Mouse (Mus musculus) forebrain, embryonic 16.5 days (tissue): Measurements from ENCODE around the gene Olfr548-ps1. TPM values are rescaled to one million over a fixed set of nuclear protein-coding genes. Genes with fewer than 3 reads are reported as not detected.
A peak's percentile ranks its signal among the peaks of the same experiment; 100 is the strongest.

ENCODE experiments used
- ATAC-seq: fragments of 200-750 bp; cut with Nextera tagmentation; 2 replicates; pipeline ENCODE4 v1.8.0; 2017; ENCODE audit warnings: mild to moderate bottlenecking, moderate library complexity
- H3K27ac ChIP-seq: fragments of 300-500 bp; sonication (generic); 2 replicates; pipeline ENCODE4 v1.5.1; 2014; ENCODE audit warnings: low read length, control low read depth
- H3K27me3 ChIP-seq: fragments of 300-500 bp; sonication (generic); replicated peaks from 2 replicates; pipeline ENCODE4 v1.6.1; 2014; ENCODE audit warnings: low read length; ENCODE audit not compliant: control insufficient read depth, insufficient read depth
- H3K36me3 ChIP-seq: fragments of 300-500 bp; sonication (generic); 2 replicates; pipeline ENCODE4 v1.6.1; 2014; ENCODE audit not compliant: control insufficient read depth, insufficient read depth
- H3K4me1 ChIP-seq: fragments of 300-500 bp; sonication (generic); replicated peaks from 2 replicates; pipeline ENCODE4 v1.6.1; 2014; ENCODE audit warnings: low read length; ENCODE audit not compliant: control insufficient read depth, insufficient read depth
- H3K4me2 ChIP-seq: fragments of 300-500 bp; sonication (generic); 2 replicates; pipeline ENCODE4 v1.6.1; 2014; ENCODE audit warnings: mild to moderate bottlenecking, low read length, control low read depth
- H3K4me3 ChIP-seq: fragments of 300-500 bp; sonication (generic); replicated peaks from 2 replicates; pipeline ENCODE4 v1.5.1; 2014; ENCODE audit warnings: mild to moderate bottlenecking, low read length, control low read depth
- H3K9ac ChIP-seq: fragments of 300-500 bp; sonication (generic); replicated peaks from 2 replicates; pipeline ENCODE4 v1.6.1; 2014; ENCODE audit warnings: low read depth, low read length, control low read depth
- H3K9me3 ChIP-seq: fragments of 300-500 bp; sonication (generic); 2 replicates; pipeline ENCODE4 v1.6.1; 2016; ENCODE audit warnings: low read length; ENCODE audit not compliant: control insufficient read depth
- WGBS: fragments of 180-500 bp; shearing (Covaris S2); extraction: QIAGEN DNeasy Blood & Tissue Kit; methylation state at CpG from one replicate; pipeline ENCODE4 v1.1.7; 2014; 5-methylcytosine and 5-hydroxymethylcytosine counted together
- polyA plus RNA-seq: library from polyadenylated mRNA; unstranded; fragments of >200 nt; fragmentation: Nextera tagmentation; extraction: Ambion mirVana; gene quantifications from 2 replicates; pipeline ENCODE4 v1.2.1, GENCODE M21; 2015

Gene Olfr548-ps1
- polyA plus RNA-seq, 1 experiment from 2014 or later: not detected

GRCm38 (mm10) chr7:102512814-102513435 is 27.8 kb upstream of the Olfr548-ps1 start:
- Histone ChIP-seq H3K27ac (no peak overlapping the region), H3K36me3 (no peaks in the 10 kb centered on the region)
- WGBS: under 1% methylated on average over 54 of the region's 54 CpGs

GRCm38 (mm10) chr7:102514144-102514543 is 26.6 kb upstream of the Olfr548-ps1 start:
- Histone ChIP-seq H3K4me1 (peaks cover 16% of the 10 kb centered on the region), H3K9me3 (no peaks in the 10 kb centered on the region), H3K27ac (no peak overlapping the region), H3K4me2 (no peak overlapping the region), H3K4me3 (no peak overlapping the region), H3K36me3 (no peaks in the 10 kb centered on the region), H3K27me3 (peaks cover 3% of the 10 kb centered on the region; the same call in 1 of the 2 replicates), H3K9ac (no peak overlapping the region)
- ATAC-seq: no peak
- WGBS: 79% methylated on average over 4 of the region's 4 CpGs

More at GRCm38 (mm10) chr7:102512814-102513435, 27.8 kb upstream of the Olfr548-ps1 start:
- H3K9me3 ChIP-seq: no peaks in the 10 kb centered on the region
- H3K4me1 ChIP-seq: peaks cover 16% of the 10 kb centered on the region
- peak overlapping the region; percentile 76 for H3K9ac ChIP-seq
- ATAC-seq: peak; percentile 96
- peak overlapping the region; percentile 88 for H3K4me2 ChIP-seq
- peak overlapping the region; percentile 57 for H3K4me3 ChIP-seq
- H3K27me3 ChIP-seq: peaks cover 3% of the 10 kb centered on the region; the same call in 1 of the 2 replicates

- peaks cover 16% of the 10 kb centered on the region for H3K4me1 ChIP-seq
- WGBS: 40% methylated on average over 10 of the region's 10 CpGs
- 0 out of 2 replicates have a peak, but pooled peaks have one; percentile 3 for ATAC-seq
- no peak overlapping the region for H3K4me3 ChIP-seq
- H3K9me3 ChIP-seq: no peaks in the 10 kb centered on the region
- no peaks in the 10 kb centered on the region for H3K36me3 ChIP-seq
- peaks cover 3% of the 10 kb centered on the region; the same call in 1 of the 2 replicates for H3K27me3 ChIP-seq
- no peak overlapping the region for H3K9ac ChIP-seq
- no peak overlapping the region for H3K4me2 ChIP-seq
- H3K27ac ChIP-seq: no peak overlapping the region
These were observed 24.2 kb upstream of the Olfr548-ps1 start for GRCm38 (mm10) chr7:102516261-102517050.

- Histone ChIP-seq H3K9me3 (no peaks in the 10 kb centered on the region), H3K9ac (no peak overlapping the region), H3K4me3 (no peak overlapping the region), H3K36me3 (no peaks in the 10 kb centered on the region), H3K27me3 (no peaks in the 10 kb centered on the region; the same call in 1 of the 2 replicates), H3K4me2 (no peak overlapping the region), H3K27ac (no peak overlapping the region), H3K4me1 (peaks cover 16% of the 10 kb centered on the region)
- WGBS: 36% methylated on average over 2 of the region's 2 CpGs
- ATAC-seq: peak; percentile 34; the same call in 1 of the 2 replicates
These were observed 23.7 kb upstream of the Olfr548-ps1 start for GRCm38 (mm10) chr7:102517051-102517335.

- H3K4me1 ChIP-seq: no peaks in the 10 kb centered on the region
- H3K27me3 ChIP-seq: no peaks in the 10 kb centered on the region
- no peak overlapping the region for H3K9ac ChIP-seq
- no peaks in the 10 kb centered on the region for H3K36me3 ChIP-seq
- H3K9me3 ChIP-seq: no peaks in the 10 kb centered on the region
- no peak overlapping the region for H3K4me3 ChIP-seq
- no peak overlapping the region for H3K27ac ChIP-seq
- WGBS: 84% methylated on average over 1 of the region's 1 CpGs
- no peak overlapping the region for H3K4me2 ChIP-seq
- no peak for ATAC-seq
These were observed 11.6 kb upstream of the Olfr548-ps1 start for GRCm38 (mm10) chr7:102529052-102529451.

GRCm38 (mm10) chr7:102534449-102534848 is 6.2 kb upstream of the Olfr548-ps1 start, which contains the start of gene Olfr547:
Gene Olfr547 (plus strand): TSS chr7:102534749.
- ATAC-seq: no peak
- Histone ChIP-seq H3K4me3 (no peak within 1 kb of the TSS), H3K4me2 (no peak within 1 kb of the TSS), H3K36me3 (no peaks in the 10 kb centered on the region), H3K27ac (no peak within 1 kb of the TSS), H3K9me3 (no peaks in the 10 kb centered on the region), H3K27me3 (no peaks in the 10 kb centered on the region), H3K4me1 (no peaks in the 10 kb centered on the region), H3K9ac (no peak within 1 kb of the TSS)
- WGBS: 71% methylated on average over 1 of the region's 1 CpGs

- no peak overlapping the region for H3K27ac ChIP-seq
- H3K4me1 ChIP-seq: no peaks in the 10 kb centered on the region
- no peak overlapping the region for H3K9ac ChIP-seq
- no peak overlapping the region for H3K4me2 ChIP-seq
- no peak for ATAC-seq
- H3K9me3 ChIP-seq: no peaks in the 10 kb centered on the region
- H3K4me3 ChIP-seq: no peak overlapping the region
- H3K27me3 ChIP-seq: no peaks in the 10 kb centered on the region
- no peaks in the 10 kb centered on the region for H3K36me3 ChIP-seq
- 67% methylated on average over 3 of the region's 3 CpGs for WGBS
These were observed 555 bp downstream of the Olfr548-ps1 start for GRCm38 (mm10) chr7:102541251-102541650.

- Histone ChIP-seq H3K4me1 (no peaks in the 10 kb centered on the region), H3K27ac (no peak within 1 kb of the TSS), H3K9me3 (no peaks in the 10 kb centered on the region), H3K4me2 (no peak within 1 kb of the TSS), H3K9ac (no peak within 1 kb of the TSS), H3K27me3 (no peaks in the 10 kb centered on the region), H3K4me3 (no peak within 1 kb of the TSS), H3K36me3 (no peaks in the 10 kb centered on the region)
- ATAC-seq: no peak
- WGBS: 94% methylated on average over 3 of the region's 3 CpGs
These were observed 8.9 kb downstream of the Olfr548-ps1 start, which contains the start of gene Olfr549 for GRCm38 (mm10) chr7:102549570-102549969. Gene Olfr549 (plus strand): TSS chr7:102549870.

GRCm38 (mm10) chr7:102553279-102553678 is 12.6 kb downstream of the Olfr548-ps1 start:
- no peak overlapping the region for H3K4me2 ChIP-seq
- H3K9me3 ChIP-seq: no peaks in the 10 kb centered on the region
- H3K36me3 ChIP-seq: no peaks in the 10 kb centered on the region
- H3K27ac ChIP-seq: no peak overlapping the region
- no peak overlapping the region for H3K9ac ChIP-seq
- 84% methylated on average over 3 of the region's 3 CpGs for WGBS
- no peak overlapping the region for H3K4me3 ChIP-seq
- ATAC-seq: no peak
- no peaks in the 10 kb centered on the region for H3K27me3 ChIP-seq
- no peaks in the 10 kb centered on the region for H3K4me1 ChIP-seq
